Mouse (Mus musculus) kidney, postnatal 36 days (tissue): ENCODE measurements at regions not wholly inside any gene's neighbourhood (a gene's known extent, or its start where the extent isn't known, plus 50 kb on each side); places are given as distances from the start of the nearest gene placed in this dataset.
A peak's percentile ranks its signal among the peaks of the same experiment; 100 is the strongest.

Source experiments
- DNase-seq, 2 experiments: peaks; one replicate each; pipeline ENCODE4 v3.0.0; 2021 to 2022; ENCODE audit warnings: mixed read lengths in 2 of 2

- DNase-seq, result peak in 1 of 2 experiments; percentile 25
These were observed 482.0 kb downstream of the Plekhb2 start for GRCm38 (mm10) chr1:35331602-35332339.

GRCm38 (mm10) chr1:35332340-35332684, 482.5 kb downstream of the Plekhb2 start:
- DNase-seq, result no peak

GRCm38 (mm10) chr1:35337647-35338046, 487.9 kb downstream of the Plekhb2 start:
- DNase-seq, result no peak

- peak in 1 of 2 experiments; percentile 15 for DNase-seq
These were observed 488.4 kb downstream of the Plekhb2 start for GRCm38 (mm10) chr1:35338184-35338583.

GRCm38 (mm10) chr1:35344539-35344938, 494.8 kb downstream of the Plekhb2 start:
- DNase-seq, result no peak

- peak; percentile 42 to 43 for DNase-seq
These were observed 498.5 kb downstream of the Plekhb2 start for GRCm38 (mm10) chr1:35348294-35348693.

- no peak for DNase-seq
These were observed 509.2 kb downstream of the Plekhb2 start for GRCm38 (mm10) chr1:35358981-35359380.

GRCm38 (mm10) chr1:35361465-35361864, 511.7 kb downstream of the Plekhb2 start:
- DNase-seq, result no peak

- DNase-seq, result no peak
These were observed 513.1 kb downstream of the Plekhb2 start for GRCm38 (mm10) chr1:35362836-35363235.

- DNase-seq, result no peak
These were observed 516.8 kb downstream of the Plekhb2 start for GRCm38 (mm10) chr1:35366559-35366958.

- no peak for DNase-seq
These were observed 523.0 kb downstream of the Plekhb2 start for GRCm38 (mm10) chr1:35372751-35373150.

GRCm38 (mm10) chr1:35380633-35381385, 531.0 kb downstream of the Plekhb2 start:
- peak in 1 of 2 experiments; percentile 8 for DNase-seq

GRCm38 (mm10) chr1:35385430-35385829, 535.7 kb downstream of the Plekhb2 start:
- peak; percentile 45 to 91 for DNase-seq

- DNase-seq, result peak; percentile 16 to 72
These were observed 538.4 kb downstream of the Plekhb2 start for GRCm38 (mm10) chr1:35388181-35388580.

- DNase-seq, result no peak
These were observed 540.6 kb downstream of the Plekhb2 start for GRCm38 (mm10) chr1:35390371-35390770.

- DNase-seq, result no peak
These were observed 541.2 kb downstream of the Plekhb2 start for GRCm38 (mm10) chr1:35390858-35391586.

GRCm38 (mm10) chr1:35393550-35394118, 543.9 kb downstream of the Plekhb2 start:
- DNase-seq, result no peak

GRCm38 (mm10) chr1:35400674-35401359, 551.0 kb downstream of the Plekhb2 start:
- no peak for DNase-seq

- DNase-seq, result no peak
These were observed 553.2 kb downstream of the Plekhb2 start for GRCm38 (mm10) chr1:35402995-35403394.

- no peak for DNase-seq
These were observed 555.6 kb downstream of the Plekhb2 start for GRCm38 (mm10) chr1:35405418-35405817.

GRCm38 (mm10) chr1:35415646-35416045, 565.9 kb downstream of the Plekhb2 start:
- no peak for DNase-seq

- DNase-seq, result no peak
These were observed 578.5 kb downstream of the Plekhb2 start for GRCm38 (mm10) chr1:35428126-35428840.
